Mouse (Mus musculus): ENCODE data around the gene Pik3r2.

Pik3r2 gene

DNA sequence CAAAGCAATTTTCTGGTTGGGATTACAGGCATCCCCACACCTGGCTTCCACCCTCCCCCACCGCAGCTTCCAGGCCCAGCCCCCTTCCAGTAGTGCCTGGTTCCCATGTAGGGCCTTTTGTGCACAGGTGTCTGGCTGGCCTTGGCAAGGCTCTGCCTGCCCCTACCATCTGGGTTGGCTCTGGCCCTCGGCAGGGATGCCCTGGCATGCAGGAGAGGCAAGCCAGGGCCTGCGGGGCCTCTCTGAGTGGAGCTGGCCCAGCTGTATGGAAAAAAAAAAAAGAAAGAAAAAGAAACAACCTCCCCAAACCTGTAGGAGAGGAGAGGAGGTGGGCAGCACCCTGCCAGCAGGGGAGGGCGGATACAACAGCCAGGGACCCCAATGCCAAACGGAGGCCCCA is 3.1 kb downstream of the Pik3r2 start:
- DNase-seq (ENCODE audit: low read depth, low spot score), result no peak

DNA sequence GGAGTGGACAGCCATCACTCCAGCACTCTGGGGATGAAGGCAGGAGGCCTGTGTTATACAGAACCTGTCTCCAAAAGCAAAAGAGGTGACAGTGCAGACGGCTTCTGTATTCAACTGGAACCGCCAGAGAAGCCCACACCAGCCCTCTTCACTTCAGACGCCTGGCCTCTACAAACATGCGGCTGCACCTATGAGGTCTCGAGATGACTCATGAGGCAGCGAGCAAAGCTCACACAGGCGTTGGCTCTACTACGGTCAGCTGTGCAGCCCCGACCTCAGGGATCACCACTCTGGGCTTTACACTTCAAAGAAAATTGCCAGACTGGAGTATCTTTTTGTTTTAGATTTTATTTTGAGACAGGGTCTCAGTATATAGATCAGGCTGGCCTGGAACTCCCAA is 3.6 kb downstream of the Pik3r2 start:
- no peak for DNase-seq (ENCODE audit: low read depth, low spot score)

DNA sequence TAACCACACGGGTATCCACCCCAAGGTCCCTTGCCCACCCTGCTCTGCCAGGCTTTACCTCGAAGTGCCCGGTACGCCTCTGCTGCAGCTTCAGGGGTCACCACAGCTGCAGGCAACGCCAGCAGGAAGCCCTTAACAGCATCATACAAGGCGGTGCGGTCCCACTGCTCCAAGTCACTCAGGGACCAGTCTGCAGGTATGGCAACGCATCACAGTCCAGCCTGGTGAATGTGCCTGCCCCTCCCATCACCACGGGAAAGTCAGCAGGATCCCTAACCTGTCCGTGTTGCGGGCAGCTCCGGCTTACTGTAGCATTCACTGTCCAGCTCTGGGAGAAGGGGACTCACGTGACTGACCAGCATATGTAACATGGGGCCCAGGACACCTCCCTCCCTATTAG is 4.4 kb downstream of the Pik3r2 start:
- no peak for DNase-seq (ENCODE audit: low read depth, low spot score)

DNA sequence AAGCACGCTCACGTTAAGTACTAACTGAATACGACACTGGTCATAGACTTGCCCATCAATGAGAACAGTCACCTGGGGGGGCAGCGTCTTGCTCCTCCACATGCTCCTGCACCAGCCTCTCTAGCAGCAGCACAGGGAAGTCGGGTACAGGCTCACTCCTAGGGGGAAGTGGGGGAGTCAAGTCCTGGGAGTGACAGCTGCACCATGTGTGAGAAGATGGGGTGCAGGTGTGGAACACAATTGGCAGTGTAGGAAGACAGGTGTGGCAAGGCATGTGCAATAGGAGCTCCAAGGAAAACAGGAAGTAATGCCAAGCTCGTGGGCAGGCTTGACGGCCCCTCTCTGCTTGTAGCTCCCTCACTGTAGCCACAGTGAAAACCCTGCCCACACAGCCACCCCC is 5.3 kb downstream of the Pik3r2 start:
- DNase-seq (ENCODE audit: low read depth, low spot score), result no peak

DNA sequence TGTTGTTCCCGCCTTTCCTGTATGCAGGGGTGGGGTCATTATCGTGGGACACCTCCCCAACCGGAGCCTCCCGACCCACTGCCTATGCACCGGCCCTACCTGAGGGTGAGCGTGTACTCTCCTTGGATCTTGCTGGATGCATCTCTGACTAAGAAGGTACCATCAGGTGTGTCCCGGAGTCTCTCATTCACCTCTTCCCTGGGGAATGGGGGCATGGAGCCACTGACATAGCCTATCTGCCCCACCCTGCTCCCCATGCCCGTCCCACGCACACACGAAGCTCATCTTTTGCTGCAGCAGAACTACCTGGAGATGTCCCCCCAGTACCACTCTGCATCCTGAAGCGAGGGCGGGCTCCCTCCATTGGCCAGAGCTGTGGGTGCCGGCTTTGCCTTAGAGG is 5.8 kb downstream of the Pik3r2 start:
- DNase-seq (ENCODE audit: low read depth, low spot score), result no peak

DNA sequence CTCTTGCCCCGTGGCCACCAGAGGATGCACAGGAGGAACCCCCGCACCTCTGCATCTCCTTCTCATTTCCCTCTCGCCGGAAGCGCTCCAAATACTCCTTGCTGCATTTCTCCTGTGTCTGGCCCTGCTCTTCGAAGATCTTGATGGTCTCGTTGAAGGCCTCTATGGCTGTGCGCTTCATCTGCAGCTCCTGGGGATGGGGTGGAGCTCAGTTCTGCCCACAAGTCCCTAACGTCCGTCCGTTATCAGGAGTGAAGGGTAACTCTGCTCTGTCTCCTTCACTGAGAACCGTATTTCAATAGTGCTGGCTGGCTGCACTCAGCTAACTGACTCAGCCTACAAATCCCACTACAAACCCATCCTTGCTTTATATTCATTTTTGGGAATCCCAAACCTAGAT is 6.7 kb downstream of the Pik3r2 start:
- DNase-seq (ENCODE audit: low read depth, low spot score), result no peak

DNA sequence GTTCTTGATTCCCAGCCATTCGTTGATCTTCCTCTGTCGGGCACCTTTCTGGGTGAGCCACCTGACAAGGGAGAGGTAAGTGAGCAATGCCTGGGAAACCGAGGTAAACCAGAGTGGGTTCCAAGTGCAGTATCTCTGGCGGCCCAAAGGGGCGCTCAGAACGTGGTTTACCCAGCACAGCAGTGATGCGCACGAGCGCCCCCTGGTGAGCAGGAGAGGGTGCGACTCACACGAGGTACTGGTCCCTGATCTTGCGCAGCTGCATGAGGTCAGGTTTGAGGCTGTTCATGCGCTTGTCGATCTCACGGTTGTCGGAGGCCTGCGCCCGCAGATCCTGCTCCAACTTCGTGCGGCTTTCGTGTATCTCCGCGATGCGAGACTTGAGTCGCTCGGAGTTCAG is 7.2 kb downstream of the Pik3r2 start:
- DNase-seq (ENCODE audit: low read depth, low spot score), result peak; percentile 98

DNA sequence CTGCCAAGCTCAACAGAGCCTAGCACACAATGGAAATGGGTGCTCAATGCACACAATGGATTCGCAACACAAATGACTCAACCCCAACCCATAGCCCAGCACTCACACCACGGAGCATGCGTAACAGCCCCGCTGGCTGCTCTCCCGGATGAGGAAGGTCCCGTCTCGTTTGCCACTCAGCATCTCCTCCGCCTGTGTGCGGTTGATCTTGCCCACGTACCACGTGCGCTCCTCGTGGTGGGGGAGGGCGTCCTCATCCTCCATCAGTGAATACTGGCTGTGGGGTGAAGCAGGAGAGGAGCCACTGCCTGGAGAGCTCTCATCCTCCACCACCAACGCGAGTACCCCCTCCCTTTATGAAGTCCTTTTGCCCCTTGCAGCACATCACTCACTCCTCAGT is 7.6 kb downstream of the Pik3r2 start:
- no peak for DNase-seq (ENCODE audit: low read depth, low spot score)

DNA sequence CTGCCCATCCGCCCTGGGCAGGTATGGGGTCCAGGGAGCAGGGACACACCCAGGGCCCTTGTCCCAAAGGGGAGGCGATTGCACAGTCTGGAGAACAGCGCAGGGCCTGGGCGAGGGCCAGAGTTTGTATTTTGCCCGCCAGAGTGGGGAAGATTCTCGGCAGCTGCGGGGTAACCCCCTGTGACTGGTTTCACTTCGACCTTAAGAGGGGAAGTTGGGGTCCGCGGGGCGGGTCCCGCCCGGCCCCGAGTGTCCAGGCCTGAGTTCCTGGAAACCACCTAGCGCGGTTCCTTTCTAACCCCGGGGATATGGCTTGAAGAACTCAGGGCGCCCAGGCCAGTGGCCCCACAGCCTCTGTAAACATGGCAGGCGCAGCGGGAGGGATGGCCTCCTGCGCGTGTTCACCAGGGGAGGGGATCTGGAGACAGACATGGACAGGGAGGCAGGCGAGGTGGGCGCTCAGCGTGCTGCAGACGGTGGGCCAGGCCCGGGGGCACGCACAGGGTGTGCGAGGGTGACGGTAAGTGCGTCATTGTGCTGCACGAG is 8.2 kb downstream of the Pik3r2 start:
- no peak for DNase-seq (ENCODE audit: low read depth, low spot score)

DNA sequence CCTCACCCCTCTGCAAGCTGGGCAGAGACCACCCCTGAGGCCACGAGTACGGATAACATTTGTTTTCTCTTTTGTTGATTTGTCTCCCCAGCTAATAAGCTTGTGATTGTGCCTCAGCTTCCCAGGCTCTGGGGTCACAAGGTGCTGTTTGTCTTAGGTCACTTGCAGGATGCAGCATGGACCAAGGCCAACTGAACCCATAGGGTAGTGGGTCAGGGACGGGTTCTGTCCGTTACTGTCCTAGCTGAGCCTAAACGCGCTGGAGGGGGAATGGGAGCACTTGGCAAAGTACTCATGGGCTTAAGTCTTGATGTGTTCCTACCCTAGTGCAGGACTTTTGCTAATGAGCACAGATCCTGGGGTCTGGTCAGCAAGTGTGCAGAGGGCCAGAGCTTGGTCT is 9.0 kb downstream of the Pik3r2 start:
- no peak for DNase-seq (ENCODE audit: low read depth, low spot score)

DNA sequence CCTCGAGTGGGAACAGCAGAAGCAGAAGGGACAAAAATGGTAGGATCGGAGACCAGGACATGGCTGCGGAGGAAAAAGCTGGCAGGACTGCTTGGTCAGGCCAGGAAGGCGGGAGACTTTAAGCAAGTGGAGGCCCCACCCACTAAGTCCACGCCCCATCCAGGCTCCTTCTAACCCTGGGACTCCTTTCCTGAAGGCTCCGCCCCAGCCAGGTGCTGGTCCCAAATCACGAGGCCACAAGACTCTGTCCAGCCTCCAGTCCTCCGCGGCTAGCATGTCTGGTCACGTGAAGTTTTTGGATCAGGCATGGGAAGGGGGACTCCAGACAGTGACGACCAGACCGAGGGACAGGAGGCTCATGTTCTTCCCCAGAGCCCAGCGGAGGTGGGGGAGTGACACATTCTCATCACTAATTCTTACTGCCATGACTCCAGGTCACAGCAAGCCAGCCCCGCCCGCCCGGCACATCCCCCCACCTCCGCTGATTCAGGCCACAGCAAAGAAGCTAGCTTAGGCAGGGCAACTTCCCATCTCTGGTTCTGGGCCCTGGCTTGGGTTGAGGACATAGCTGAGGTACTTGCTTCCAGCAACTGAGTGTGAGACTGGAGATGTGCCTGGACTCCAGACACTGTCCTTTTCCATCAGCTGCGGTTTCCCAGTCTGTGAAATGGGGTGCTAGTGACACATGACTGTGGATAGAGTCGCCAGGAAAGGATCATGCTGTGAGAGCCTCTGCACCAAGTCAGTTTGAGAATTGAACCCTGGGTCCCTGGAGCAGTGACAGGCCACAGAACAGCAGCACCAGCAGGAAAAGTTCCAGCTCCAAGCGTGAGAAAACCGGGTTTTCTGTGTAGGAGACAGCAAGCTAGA is 9.7 kb downstream of the Pik3r2 start:
- peak; percentile 78 for DNase-seq (ENCODE audit: low read depth, low spot score)

DNA sequence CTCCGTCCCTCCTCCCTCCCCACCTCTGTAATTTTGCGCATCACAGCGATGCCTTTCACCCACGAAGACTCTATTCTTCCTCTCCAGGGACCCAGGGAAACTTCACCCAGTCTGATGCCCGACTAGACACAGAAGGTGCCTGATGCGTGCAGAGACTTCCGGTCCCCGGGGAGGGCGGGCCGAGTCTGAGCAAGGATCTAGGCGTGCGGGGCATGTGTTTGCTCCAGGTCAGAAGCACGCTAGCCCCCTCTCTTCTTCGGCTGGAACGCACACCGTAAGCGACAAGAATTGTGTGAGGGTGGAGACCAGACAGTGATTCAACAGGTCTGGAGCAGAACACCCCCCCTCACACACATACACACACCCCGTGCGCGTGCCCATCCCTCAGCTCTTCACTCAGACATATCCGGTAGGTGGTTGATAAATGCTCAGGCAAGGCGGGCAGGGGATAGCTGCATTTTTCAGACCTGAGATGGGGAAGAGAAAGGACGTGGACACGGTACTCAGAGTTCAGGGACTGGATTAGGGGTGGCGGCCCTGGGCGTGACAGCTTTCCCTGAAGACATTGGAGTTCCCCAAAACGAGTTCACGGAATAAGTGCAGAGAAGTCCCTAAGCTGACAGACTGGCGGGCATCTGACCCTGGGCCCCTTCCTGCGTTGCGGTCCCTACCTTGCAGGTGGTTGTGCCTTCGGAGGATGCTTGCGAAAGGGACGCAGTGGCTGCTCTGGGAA is 10.5 kb downstream of the Pik3r2 start:
- no peak for DNase-seq (ENCODE audit: low read depth, low spot score)

DNA sequence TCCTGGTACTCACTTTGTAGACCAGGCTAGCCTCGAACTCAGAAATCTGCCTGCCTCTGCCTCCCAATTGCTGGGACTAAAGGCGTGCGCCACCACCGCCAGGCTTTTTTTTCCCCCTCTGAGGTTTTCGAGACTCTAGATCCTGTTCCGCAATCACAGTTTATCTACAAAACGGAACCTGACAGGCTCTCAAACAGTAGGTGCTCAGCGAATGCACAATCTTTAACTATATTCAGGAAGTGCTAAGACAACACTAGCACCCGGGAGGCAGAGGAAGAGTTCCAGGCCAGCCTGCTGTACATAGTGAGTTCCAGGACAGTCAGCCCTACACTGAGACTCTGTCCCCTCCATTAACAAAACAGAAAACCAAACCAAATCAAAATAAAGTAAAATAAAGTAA is 11.2 kb downstream of the Pik3r2 start:
- no peak for DNase-seq (ENCODE audit: low read depth, low spot score)

DNA sequence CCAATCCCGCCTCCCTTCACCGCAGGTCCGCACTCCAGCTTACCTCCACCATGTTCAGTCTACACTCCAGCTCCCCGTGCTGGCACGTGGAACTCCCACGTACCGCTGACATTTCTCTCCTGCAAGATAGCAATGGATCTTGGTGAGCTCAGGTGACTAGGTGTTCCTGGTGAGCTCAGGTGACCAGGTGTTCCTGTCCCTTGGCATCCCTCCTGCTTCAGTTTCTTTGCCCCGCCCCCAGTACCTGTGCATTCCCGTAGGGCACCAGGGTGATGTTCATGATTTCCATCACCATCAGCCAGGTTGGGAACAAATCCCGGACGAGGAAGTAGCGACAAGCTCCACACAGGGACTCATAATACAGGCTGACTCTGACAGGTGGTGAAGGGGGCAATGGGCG is 11.8 kb downstream of the Pik3r2 start:
- no peak for DNase-seq (ENCODE audit: low read depth, low spot score)

DNA sequence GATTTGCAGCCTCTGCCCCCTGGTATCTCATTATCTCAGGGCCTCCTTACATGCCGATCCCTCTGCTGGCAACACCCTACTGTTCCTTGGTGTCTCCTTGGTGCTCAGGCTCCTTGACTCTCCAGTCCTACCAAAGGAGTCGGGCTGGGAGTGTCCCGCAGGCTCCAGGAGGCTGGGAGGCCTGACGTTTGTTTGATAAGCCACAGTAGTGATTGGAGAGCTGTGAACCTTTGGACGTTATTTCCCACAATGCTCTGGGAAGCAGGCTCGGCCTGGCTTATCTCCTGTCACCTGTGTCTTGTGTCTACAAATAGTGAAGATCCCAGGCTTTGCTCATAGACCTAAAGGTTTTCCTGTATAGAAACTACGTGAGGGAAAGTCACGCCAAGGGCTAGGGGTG is 12.5 kb downstream of the Pik3r2 start:
- no peak for DNase-seq (ENCODE audit: low read depth, low spot score)

DNA sequence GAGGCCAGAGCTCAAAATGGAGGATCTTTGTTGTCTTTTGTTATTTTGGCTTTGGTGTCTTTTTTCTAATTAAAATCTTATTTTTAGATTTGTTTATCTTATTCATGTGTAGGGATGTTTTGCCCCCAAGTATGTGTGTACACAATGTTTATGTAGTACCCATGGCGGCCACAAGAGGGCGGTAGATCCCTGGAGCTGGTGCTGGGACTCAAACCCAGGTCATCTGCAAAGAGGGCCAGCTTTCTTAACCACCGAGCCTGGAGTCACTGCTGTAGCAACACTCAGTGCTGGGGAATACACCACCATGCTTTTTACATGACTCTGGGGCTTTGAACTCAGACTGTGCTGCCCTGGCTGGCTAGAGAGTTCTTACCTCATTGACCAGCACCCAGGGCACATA is 13.2 kb downstream of the Pik3r2 start:
- DNase-seq (ENCODE audit: low read depth, low spot score), result no peak

DNA sequence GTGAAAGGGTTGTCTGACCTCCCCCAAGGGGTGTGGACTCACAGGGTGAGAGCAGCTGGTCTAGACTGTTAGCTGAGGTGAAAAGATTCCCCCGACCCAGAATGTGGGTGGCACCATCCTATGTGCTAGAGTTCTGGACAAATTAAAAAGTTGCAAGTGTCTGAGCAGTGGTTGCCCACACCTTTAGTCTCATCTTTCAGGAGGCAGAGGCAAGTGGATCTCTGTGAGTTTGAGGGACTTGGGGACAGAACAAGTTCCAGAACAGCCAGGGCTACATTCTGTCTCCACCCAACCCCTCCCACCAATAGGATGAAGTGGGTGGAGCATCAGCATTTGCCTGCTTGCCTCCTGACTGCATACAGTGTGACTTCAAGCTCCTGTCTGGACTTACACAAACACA is 14.4 kb downstream of the Pik3r2 start:
- DNase-seq (ENCODE audit: low read depth, low spot score), result no peak

DNA sequence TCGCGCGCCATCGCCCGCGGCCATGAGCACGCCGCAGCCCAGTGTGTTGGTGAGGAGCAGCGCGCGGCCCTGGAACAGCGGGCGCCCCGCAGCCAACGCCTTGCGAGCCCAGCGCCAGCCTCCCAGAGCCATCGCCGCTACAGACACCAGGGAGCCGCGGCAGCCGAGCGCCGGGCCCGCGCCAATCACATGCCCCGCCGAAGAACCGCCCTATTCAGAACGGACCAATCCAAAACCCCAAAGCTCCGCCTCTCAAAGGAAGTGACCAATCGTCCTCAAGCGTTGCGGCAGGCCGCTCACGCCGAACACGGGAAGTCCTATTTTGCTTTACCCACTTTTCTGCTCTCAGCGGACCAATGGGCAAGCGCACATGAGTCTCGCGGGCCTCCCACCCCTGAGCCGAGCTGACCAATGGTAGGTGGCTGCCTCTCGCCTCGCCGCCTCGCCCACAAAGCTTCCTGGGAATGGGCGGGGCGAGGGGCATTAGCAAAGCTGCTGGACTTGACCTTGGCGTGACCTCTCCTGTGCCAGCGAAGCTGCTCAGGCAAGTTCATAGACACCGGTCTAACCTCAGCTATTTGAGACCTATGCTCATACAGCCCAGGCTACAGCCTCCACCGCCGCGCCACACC is 15.6 kb downstream of the Pik3r2 start, which contains the start of gene Mpv17l2:
Gene Mpv17l2, minus strand, starts transcription at position 172 of the 632 bp plus-strand sequence.
- peak; percentile 99 for DNase-seq (ENCODE audit: low read depth, low spot score)

DNA sequence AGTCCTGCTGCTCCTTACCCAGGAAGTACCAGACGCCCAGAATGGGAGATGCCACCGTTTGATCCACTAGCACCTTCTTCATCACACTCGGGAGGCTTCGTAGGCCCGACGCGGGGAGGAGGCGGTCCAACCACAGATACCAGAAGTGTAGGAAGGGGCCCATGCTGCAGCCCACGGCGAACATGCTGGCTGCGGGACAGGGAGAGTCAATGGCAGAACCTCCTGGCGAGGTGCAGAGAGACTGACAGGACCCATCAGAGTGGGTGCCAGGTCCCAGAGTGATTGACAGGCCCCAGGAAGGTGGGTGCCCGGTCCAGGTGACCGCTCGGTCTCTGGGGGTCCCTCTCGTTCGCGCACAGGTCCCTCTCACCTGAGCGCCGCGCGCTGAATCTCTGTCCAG is 16.2 kb downstream of the Pik3r2 start:
- no peak for DNase-seq (ENCODE audit: low read depth, low spot score)

DNA sequence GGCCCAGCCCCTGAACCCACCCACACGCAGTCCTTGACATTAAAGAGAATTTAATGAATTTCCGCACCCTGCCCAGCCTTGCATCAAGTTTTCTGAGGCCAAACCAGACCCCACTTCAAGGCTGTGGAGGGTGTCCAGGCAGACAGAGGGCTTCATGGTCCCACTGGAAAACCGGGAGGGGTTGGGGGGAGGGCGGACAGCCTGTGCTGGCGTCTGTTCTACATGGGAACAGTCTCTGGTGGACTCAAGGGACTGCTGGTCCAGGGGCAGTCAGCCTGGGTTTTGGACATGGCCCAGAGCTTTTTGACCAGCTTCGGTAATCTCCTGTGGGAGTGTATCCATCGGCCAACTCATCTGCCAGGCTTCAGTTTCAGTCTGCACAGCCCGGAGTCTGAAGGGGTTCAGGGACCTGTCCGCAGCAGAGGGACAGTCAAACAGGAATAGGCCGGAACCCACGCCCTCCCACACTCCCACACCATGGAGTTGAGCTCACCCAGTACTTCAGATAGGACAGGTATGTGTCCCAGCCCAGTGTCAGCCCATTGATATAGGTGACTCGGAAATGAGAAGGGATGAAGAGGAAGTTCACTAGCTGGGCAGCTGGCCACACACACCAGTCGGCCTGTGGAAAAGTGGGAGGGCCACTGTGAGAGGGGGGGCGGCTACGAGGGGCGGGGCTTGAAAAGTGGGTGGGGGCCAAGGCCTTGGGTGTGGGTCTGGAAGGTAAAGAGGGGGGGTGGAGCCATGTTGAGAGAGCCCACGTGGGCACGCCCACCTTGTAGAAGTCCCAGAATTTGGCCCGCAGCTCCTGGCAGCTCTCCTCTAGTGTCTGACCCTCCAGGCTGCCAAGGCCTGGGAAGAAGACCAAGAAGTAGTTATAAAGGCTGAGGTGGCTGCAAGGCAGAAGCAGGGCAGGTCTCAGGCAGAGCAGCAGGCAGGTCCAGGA is 17.6 kb downstream of the Pik3r2 start:
- DNase-seq (ENCODE audit: low read depth, low spot score), result no peak

DNA sequence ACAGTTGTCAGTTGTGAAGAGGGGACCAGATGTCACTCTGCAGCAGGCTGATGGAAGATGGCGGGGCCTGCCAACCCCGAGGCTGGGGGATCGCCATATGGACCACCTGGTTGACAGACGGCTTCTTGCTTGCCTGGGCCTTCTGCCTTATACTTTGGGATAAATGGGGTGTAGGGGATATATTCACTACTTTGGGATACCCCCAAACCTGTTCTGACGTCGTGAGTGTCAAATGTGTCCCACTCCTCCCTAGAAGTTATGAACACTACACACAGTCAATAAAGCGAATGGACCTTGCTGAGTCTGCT is 18.3 kb downstream of the Pik3r2 start:
- no peak for DNase-seq (ENCODE audit: low read depth, low spot score)
